Mouse (Mus musculus) myocyte (in vitro differentiated cells): Measurements from ENCODE around the gene Nrbp1.

Source experiments
- CEBPB ChIP-seq: IDR thresholded peaks from 2 replicates; pipeline ENCODE4 v1.6.1; 2011; ENCODE audit warnings: mild to moderate bottlenecking, moderate library complexity; ENCODE audit not compliant: poor library complexity, insufficient read depth, severe bottlenecking
- E2F4 ChIP-seq: IDR thresholded peaks from one replicate; pipeline ENCODE4 v1.6.1; 2011; ENCODE audit warnings: mild to moderate bottlenecking, control low read depth, moderate library complexity; ENCODE audit not compliant: insufficient read depth
- MAX ChIP-seq: IDR thresholded peaks from one replicate; pipeline ENCODE4 v1.6.1; 2011; ENCODE audit warnings: low read depth, mild to moderate bottlenecking, control low read depth
- MYOD1 ChIP-seq, 3 experiments: IDR thresholded peaks; one replicate each; pipeline ENCODE4 v1.6.1; 2011; ENCODE audit warnings: control low read depth in 2 of 3, low read depth in 2 of 3, mild to moderate bottlenecking in 2 of 3, moderate library complexity in 1 of 3; ENCODE audit not compliant: insufficient read length in 2 of 3, control insufficient read depth in 1 of 3
- MYOG ChIP-seq, 3 experiments: IDR thresholded peaks; one replicate each; pipeline ENCODE4 v1.6.1; 2011; ENCODE audit warnings: control low read depth in 2 of 3, low read depth in 2 of 3, mild to moderate bottlenecking in 2 of 3; ENCODE audit not compliant: insufficient read length in 2 of 3, control insufficient read depth in 1 of 3, insufficient read depth in 1 of 3
- POLR2A ChIP-seq: IDR thresholded peaks from one replicate; pipeline ENCODE4 v1.6.1; 2011; ENCODE audit warnings: low read depth, mild to moderate bottlenecking, control low read depth, moderate library complexity; ENCODE audit not compliant: insufficient read length
- POLR2AphosphoS2 ChIP-seq: IDR thresholded peaks from one replicate; pipeline ENCODE4 v1.6.1; 2011; ENCODE audit warnings: low read depth, control low read depth; ENCODE audit not compliant: insufficient read length
- REST ChIP-seq: IDR thresholded peaks from one replicate; pipeline ENCODE4 v1.6.1; 2011; ENCODE audit warnings: mild to moderate bottlenecking, control low read depth, moderate library complexity; ENCODE audit not compliant: insufficient read depth, insufficient read length
- SRF ChIP-seq: IDR thresholded peaks from one replicate; pipeline ENCODE4 v1.6.1; 2011; ENCODE audit warnings: low read depth; ENCODE audit not compliant: control insufficient read depth, insufficient read length
- TCF12 ChIP-seq: IDR thresholded peaks from one replicate; pipeline ENCODE4 v1.6.1; 2011; ENCODE audit warnings: mild to moderate bottlenecking, control low read depth; ENCODE audit not compliant: poor library complexity, insufficient read depth, severe bottlenecking
- TCF3 ChIP-seq: IDR thresholded peaks from one replicate; pipeline ENCODE4 v1.6.1; 2011; ENCODE audit warnings: low read depth, control low read depth; ENCODE audit not compliant: insufficient read length
- USF1 ChIP-seq: IDR thresholded peaks from one replicate; pipeline ENCODE4 v1.6.1; 2011; ENCODE audit warnings: low read depth, mild to moderate bottlenecking, control low read depth, moderate library complexity

GRCm38 (mm10) chr5:31267686-31268085, 27.0 kb downstream of the Nrbp1 start:
- TF ChIP-seq CEBPB (no peak), MAX (no peak), TCF12 (no peak), REST (no peak), MYOG (IDR thresholded peaks at IDR 0.05; ENCODE audit: control insufficient read depth in 1 of 3, insufficient read depth in 1 of 3, insufficient read length in 2 of 3, low read depth in 2 of 3) (no peak), POLR2A (no peak), USF1 (no peak), TCF3 (no peak), E2F4 (no peak), POLR2AphosphoS2 (no peak), MYOD1 (IDR thresholded peaks at IDR 0.05; ENCODE audit: control insufficient read depth in 1 of 3, insufficient read length in 2 of 3, low read depth in 2 of 3) (no peak), SRF (no peak)
